Mouse (Mus musculus): ENCODE data around the gene Upk1a.
A peak's percentile ranks its signal among the peaks of the same experiment; 100 is the strongest.

Upk1a gene

DNA sequence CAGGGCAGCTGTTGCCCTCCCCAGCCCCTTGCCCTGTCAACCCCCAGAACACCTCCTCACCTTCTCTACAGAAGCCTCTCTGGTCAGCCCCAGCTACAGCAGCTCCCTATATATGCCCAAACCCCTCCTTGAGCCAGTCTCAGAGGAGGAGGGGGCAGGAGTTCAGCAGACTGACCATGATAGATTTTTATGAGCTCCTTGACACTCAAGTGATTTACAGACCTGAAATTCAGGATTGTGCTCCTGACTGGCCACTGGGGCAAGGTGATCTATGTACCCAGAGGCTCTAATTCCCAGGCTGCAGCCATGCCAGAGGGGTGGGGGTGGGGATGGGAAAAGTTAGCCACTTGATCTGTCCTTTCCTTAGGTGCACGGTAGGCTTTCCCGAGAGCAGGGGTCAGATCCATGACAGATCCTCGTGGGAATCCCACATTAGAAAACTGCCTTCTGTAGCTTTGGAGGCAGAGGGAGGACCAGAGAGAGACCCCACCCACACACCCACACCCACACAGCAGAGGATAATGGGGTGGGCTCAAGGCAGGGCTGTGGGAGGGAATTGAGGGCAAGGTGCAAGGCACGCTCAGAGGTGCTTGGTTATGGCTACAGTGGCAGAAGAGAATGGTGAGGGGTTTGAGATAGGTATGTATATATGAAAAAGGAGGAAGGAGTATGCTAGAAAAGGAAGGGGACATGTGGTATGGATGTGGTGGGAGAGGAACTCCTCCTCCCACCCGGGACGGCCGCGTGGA is at the start of gene Upk1a:
Gene Upk1a (minus strand): TSS at position 194 of the 749 bp plus-strand sequence.
- no peak for DNase-seq

- DNase-seq: peak; percentile 99
These were observed 37.2 kb upstream of the Upk1a start, which contains the start of gene Rbm42 for GRCm38 (mm10) chr7:30649591-30650540. Rbm42 (minus strand) TSS chr7:30650317.

DNA sequence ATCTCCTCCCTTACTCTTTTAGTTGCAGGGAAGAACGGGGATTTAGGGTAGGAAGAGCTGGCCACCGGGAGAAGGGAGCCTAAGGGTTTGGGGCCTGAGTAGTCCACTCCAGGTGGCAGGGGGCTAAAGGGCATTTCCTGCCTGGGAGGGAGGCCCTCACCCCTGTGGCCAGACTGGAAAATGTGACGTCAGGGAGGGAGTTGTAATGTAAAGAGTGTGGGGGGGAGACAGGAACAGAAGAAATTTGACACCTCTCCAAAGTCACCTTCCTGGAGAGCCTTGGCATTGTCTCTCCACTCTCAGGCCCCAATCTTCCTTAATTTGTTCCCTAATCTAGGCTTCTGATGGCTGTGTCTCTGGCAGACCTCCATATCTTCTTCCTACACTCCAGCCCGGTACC is 26.4 kb upstream of the Upk1a start:
- no peak for DNase-seq

- DNase-seq: no peak
These were observed 23.7 kb upstream of the Upk1a start for GRCm38 (mm10) chr7:30636395-30636794.

- no peak for DNase-seq
These were observed 23.1 kb upstream of the Upk1a start, which contains the start of gene Etv2 for GRCm38 (mm10) chr7:30635752-30636151. Etv2 (minus strand) TSS chr7:30635852.

DNA sequence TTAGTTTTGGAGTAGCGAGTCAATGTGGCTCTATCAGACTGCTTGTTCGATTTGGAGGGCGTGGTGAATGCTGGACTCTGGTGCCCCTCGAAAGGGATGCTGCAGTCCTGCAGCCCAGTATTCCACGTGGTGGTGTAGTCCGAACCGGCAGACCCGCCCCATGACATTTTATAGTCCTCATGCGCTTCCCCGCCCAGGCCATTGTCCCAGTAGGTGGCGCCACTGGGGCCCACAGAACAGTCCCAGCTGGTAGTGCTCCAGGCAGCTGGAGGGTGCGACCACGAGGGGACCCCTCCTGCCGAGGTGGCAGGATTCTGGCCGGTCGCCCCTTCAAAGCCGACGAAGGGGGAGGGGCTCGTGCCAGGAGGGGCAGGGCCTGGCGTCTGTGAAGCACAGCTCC is 22.0 kb upstream of the Upk1a start:
- peak; percentile 41 for DNase-seq

DNA sequence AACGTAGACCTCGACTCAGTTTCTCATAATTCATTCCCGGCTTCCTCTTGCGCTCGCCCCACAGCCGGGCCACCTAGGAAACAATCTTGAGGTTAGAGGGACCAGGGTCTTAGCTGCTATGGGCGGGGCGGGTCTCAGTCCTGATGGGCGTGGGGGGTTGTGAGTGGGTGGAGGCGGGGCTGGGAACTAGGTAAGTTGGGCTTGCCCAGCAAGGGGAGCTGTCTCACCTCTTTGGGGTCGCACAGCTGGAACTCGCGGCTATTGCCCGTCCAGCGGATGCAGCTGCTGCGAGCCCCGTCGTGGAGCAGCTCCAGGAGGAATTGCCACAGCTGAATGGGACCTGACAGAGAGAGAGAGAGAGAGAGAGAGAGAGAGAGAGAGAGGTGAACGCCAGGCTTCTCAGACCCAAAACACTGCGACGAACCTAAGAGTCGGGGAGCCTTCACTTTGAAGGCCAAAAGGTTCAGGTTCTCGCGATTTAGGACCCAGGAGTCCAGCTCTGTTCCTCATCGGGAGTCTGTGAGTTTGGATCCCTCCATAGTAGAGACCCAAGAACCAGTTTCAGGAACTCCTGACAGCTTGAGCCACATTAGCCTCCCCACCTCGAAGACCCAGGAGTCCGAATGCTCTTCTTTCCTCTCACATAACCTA is 21.2 kb upstream of the Upk1a start:
- no peak for DNase-seq

- no peak for DNase-seq
These were observed 16.4 kb upstream of the Upk1a start for GRCm38 (mm10) chr7:30629013-30629412.

- DNase-seq: no peak
These were observed 14.0 kb upstream of the Upk1a start for GRCm38 (mm10) chr7:30626647-30627046.

- DNase-seq: peak; percentile 92
These were observed 13.1 kb upstream of the Upk1a start, which contains the start of gene Cox6b1 for GRCm38 (mm10) chr7:30625530-30626384. Cox6b1 (minus strand) TSS chr7:30626151.

GRCm38 (mm10) chr7:30619202-30619601 is 6.6 kb upstream of the Upk1a start:
- peak; percentile 36 for DNase-seq

DNA sequence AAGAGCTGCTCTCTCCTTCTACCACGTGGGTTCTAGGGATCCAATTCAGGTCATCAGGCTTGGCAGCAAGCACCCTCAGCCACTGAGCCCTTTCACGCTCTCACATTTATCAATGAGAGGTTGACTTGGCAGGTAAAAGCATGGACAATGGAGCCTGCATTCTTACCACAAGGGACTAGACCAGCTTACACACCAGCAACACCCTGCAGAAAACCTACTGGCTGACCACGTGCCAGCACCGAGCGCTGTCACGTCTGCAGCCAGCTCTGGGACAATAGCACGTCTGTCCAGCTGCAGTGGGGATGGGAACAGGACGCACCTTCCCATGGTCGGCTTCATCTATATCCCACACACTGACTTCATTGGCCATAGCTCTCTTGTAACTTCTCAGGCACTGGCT is 6.0 kb upstream of the Upk1a start:
- DNase-seq: no peak

- no peak for DNase-seq
These were observed 2.6 kb upstream of the Upk1a start for GRCm38 (mm10) chr7:30615049-30615760.

- no peak for DNase-seq
These were observed 1.8 kb upstream of the Upk1a start for GRCm38 (mm10) chr7:30614454-30614853.

DNA sequence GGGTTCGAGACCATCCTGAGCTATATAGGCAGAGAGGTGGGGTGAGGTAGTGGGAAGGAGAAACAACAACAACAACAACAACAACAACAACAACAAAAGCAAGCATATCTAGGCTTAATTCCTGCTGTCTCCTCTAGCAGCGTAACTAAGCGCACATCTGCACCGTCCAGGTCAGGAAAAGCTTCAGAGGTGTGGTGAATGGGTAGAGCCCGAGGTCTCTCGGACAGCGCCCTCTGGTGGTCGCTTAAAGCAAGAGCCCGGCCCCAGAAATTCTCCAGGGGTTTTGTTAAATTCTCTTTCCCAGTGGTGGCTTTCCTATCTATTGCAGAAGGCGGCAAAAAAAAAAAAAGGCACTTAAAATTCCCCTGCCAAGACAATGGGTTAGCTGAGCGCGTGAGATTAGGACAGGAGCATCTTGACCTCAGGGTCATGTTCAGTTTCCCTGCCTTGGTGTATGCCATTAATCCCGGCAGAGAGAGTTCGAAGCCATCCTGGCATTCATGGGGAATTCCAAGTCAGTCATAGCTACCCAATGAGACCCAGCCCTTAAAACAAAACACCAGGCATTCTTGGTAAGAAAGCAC is 974 bp upstream of the Upk1a start:
- peak; percentile 78 for DNase-seq

GRCm38 (mm10) chr7:30610043-30610442 is 2.6 kb downstream of the Upk1a start:
- DNase-seq: no peak

GRCm38 (mm10) chr7:30608476-30608875 is 4.2 kb downstream of the Upk1a start:
- no peak for DNase-seq

- peak; percentile 74 for DNase-seq
These were observed 4.8 kb downstream of the Upk1a start for GRCm38 (mm10) chr7:30607706-30608309.

GRCm38 (mm10) chr7:30604944-30605343 is 7.7 kb downstream of the Upk1a start:
- no peak for DNase-seq

- DNase-seq: no peak
These were observed 8.2 kb downstream of the Upk1a start for GRCm38 (mm10) chr7:30604424-30604823.

DNA sequence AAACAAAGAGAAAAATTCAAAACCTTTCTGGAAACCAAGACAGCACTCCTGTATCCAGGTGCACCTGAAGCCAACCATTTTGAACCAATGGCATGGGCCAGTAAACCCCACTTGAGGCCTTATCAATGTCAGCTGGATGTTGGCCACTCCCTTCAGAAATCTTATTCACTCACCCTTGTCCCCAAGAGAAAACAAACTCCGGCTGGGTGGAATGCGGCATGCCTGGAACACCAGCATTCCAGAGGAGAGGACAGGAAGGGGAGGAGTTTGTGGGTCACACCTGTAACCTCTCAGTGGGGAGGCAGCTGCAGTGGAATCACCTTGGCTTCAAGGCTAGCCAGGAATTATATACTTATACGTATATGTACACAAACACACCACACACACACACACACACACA is 10.1 kb downstream of the Upk1a start:
- DNase-seq: peak; percentile 79
